Mouse (Mus musculus) lung, postnatal 0 days (tissue): ENCODE measurements around the gene Oca2. TPM values are rescaled to one million over a fixed set of nuclear protein-coding genes. Genes with fewer than 3 reads are reported as not detected.

Source experiments
- ATAC-seq: fragments of 200-750 bp; cut with Nextera tagmentation; 2 replicates; pipeline ENCODE4 v1.8.0; 2017; ENCODE audit warnings: moderate library complexity
- DNase-seq: peaks from one replicate; pipeline ENCODE4 v3.0.0-alpha.2; 2016; ENCODE audit warnings: low spot score
- H3K27ac ChIP-seq: fragments of 300-500 bp; sonication (generic); 2 replicates; pipeline ENCODE4 v1.5.1; 2014; ENCODE audit warnings: antibody characterized with exemption, mild to moderate bottlenecking, low read length, mixed read lengths
- H3K27me3 ChIP-seq: fragments of 300-500 bp; sonication (generic); replicated peaks from 2 replicates; pipeline ENCODE4 v1.6.1; 2014; ENCODE audit warnings: low read length, mixed read lengths; ENCODE audit not compliant: insufficient read depth
- H3K36me3 ChIP-seq: fragments of 300-500 bp; sonication (generic); 2 replicates; pipeline ENCODE4 v1.6.1; 2014; ENCODE audit warnings: low read length, mixed read lengths; ENCODE audit not compliant: insufficient read depth
- H3K4me1 ChIP-seq: fragments of 300-500 bp; sonication (generic); 2 replicates; pipeline ENCODE4 v1.6.1; 2014; ENCODE audit warnings: antibody characterized with exemption, low read depth, low read length, mixed read lengths; ENCODE audit not compliant: insufficient read depth
- H3K4me2 ChIP-seq: fragments of 300-500 bp; sonication (generic); replicated peaks from 2 replicates; pipeline ENCODE4 v1.6.1; 2014; ENCODE audit warnings: low read depth, mild to moderate bottlenecking, low read length, moderate library complexity, mixed read lengths
- H3K4me3 ChIP-seq: fragments of 300-500 bp; sonication (generic); 2 replicates; pipeline ENCODE4 v1.5.1; 2014; ENCODE audit warnings: low read depth, low read length
- H3K9ac ChIP-seq: fragments of 300-500 bp; sonication (generic); replicated peaks from 2 replicates; pipeline ENCODE4 v1.6.1; 2014; ENCODE audit warnings: low read depth, mild to moderate bottlenecking
- H3K9me3 ChIP-seq: fragments of 300-500 bp; sonication (generic); 2 replicates; pipeline ENCODE4 v1.6.1; 2016; ENCODE audit warnings: low read length, mixed read lengths
- CTCF ChIP-seq: IDR thresholded peaks from 2 replicates; pipeline ENCODE4 v1.5.1; 2016; ENCODE audit warnings: antibody characterized with exemption, mild to moderate bottlenecking
- EP300 ChIP-seq: IDR thresholded peaks from 2 replicates; pipeline ENCODE4 v1.6.1; 2016; ENCODE audit warnings: antibody characterized with exemption, mild to moderate bottlenecking, control low read depth
- WGBS: fragments of 180-500 bp; shearing (Covaris S2); extraction: QIAGEN DNeasy Blood & Tissue Kit; methylation state at CpG from one replicate; pipeline ENCODE4 v1.1.7; 2014; 5-methylcytosine and 5-hydroxymethylcytosine counted together
- polyA plus RNA-seq: library from polyadenylated mRNA; unstranded; fragments of >200 nt; fragmentation: Nextera tagmentation; extraction: Ambion mirVana; gene quantifications from 2 replicates; pipeline ENCODE4 v1.2.1, GENCODE M21; 2015

Gene Oca2
- polyA plus RNA-seq, 1 experiment from 2014 or later, result not detected

DNA sequence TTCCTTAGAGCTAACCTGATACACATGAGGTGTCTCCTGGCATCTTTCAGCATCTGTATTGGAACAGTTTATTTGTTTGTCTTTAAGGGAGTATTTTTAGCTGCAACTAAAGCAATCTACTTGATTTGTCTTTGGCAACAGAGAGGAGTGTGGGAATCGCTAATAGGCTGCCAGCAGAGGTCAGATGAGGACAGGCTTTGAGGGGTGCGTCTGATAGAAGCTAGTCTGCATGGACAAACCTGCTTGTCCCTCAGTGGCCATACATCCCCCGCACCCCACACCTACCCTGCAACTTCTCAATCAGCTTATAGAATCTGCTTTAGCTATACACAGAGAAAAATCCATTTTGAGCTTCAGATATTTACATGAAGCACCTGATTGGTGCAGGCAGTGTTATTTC, 109.0 kb downstream of the Oca2 start:
- ATAC-seq (no peak), DNase-seq (no peak)
- no peak overlapping the region for H3K4me2 ChIP-seq
- H3K27ac ChIP-seq, result no peak overlapping the region
- no peak overlapping the region for H3K9ac ChIP-seq
- peak; percentile 23 for TF ChIP-seq CTCF
- no peak for TF ChIP-seq EP300
- H3K4me3 ChIP-seq, result no peak overlapping the region
- WGBS, result 46% methylated on average over 3 of the region's 3 CpGs
- no peaks in the 10 kb centered on the region for H3K27me3 ChIP-seq
- no peaks in the 10 kb centered on the region for H3K36me3 ChIP-seq
- H3K9me3 ChIP-seq, result no peaks in the 10 kb centered on the region
- H3K4me1 ChIP-seq, result no peaks in the 10 kb centered on the region

DNA sequence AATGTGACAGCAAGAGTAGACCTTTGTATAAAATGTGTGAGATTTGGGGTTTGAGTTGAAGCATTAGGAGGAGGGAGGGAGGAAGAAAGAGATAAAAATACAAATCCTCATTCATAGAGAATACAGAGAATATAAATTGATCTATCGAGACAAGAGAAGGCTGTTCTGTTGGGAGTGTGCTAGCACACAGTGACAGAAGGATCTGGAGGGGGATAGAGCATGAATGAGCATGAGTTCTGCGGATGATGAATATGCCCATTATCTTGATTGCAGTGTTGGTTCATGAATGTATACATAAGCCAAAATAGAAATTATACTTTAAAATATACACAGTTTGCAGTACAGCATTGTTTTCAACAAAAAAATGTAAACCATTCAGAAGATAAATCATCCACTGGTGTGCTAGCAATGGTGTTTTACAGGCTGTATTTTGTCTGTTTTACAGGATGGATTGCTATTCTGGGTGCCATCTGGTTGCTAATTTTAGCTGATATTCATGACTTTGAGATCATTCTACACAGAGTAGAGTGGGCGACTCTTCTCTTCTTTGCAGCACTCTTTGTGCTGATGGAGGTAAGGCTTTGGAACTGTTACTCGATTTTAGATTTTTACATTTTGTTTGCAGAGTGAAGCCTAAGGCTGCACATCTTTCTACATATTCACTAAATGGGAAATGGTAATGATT, 117.2 kb downstream of the Oca2 start:
- H3K4me1 ChIP-seq, result no peaks in the 10 kb centered on the region
- no peaks in the 10 kb centered on the region for H3K27me3 ChIP-seq
- H3K4me3 ChIP-seq, result no peak overlapping the region
- H3K9me3 ChIP-seq, result no peaks in the 10 kb centered on the region
- 75% methylated on average over 4 of the region's 4 CpGs for WGBS
- no peak for DNase-seq
- H3K36me3 ChIP-seq, result no peaks in the 10 kb centered on the region
- no peak overlapping the region for H3K4me2 ChIP-seq
- no peak overlapping the region for H3K27ac ChIP-seq
- ATAC-seq, result no peak
- no peak for TF ChIP-seq CTCF
- no peak for TF ChIP-seq EP300
- no peak overlapping the region for H3K9ac ChIP-seq

DNA sequence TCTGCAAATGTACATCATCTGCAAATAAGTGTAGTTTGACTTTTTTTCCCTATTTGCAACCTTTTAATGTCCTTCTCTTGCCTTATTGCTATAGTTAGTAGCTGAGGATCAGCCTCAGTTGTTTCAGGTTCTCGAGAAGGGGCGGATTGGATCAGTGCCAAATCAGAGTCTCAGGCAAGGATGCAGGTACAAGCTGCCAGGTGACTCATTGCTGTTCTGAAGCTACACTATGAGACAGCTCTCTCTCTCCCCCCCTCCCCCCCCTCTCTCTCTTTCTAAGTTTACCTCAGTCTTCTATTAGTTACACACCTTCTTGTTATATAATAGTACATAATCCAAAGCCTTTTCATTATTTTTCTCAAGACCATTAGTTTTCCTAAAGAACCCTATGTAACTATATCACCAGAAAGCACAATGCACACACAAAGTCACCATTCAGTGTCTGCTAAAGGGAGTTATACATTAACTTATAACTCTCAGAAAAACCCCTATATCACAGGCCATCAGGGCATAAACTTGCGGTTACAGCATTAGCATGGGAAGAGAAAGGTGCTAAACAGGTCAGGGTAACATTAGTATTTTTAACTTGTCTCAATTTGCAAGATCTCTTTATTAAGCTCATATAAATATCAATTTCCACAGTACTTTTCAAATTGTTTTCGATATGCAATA, 142.3 kb downstream of the Oca2 start:
- TF ChIP-seq EP300 (no peak), CTCF (no peak)
- Histone ChIP-seq H3K4me1 (no peaks in the 10 kb centered on the region), H3K9ac (no peak overlapping the region), H3K36me3 (no peaks in the 10 kb centered on the region), H3K4me2 (no peak overlapping the region), H3K4me3 (no peak overlapping the region), H3K9me3 (no peaks in the 10 kb centered on the region), H3K27me3 (no peaks in the 10 kb centered on the region), H3K27ac (no peak overlapping the region)
- DNase-seq, result no peak
- ATAC-seq, result no peak
- WGBS, result 62% methylated on average over 4 of the region's 4 CpGs

DNA sequence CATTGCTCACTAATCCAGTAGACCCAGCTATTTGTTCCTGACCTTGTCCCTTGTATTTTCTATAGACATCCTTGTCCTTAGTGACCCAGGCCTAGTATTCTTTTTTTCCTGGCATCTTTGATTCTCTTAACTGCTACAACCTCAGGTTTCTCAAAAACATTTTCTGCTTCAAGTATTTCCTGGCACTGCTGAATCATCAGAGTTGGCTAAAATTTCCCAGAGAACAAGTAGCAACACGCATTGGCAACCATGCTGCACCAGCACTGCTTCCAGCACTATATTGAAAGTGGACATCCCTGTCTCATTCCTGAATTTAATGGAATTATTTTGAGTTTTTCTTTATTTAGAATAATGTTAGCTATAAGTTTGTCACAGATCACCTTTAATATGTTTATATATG, 143.1 kb downstream of the Oca2 start:
- 72% methylated on average over 1 of the region's 1 CpGs for WGBS
- TF ChIP-seq CTCF (no peak), EP300 (no peak)
- H3K27ac ChIP-seq, result no peak overlapping the region
- H3K4me3 ChIP-seq, result no peak overlapping the region
- no peak for DNase-seq
- ATAC-seq, result no peak
- H3K4me1 ChIP-seq, result no peaks in the 10 kb centered on the region
- no peaks in the 10 kb centered on the region for H3K36me3 ChIP-seq
- no peaks in the 10 kb centered on the region for H3K9me3 ChIP-seq
- H3K27me3 ChIP-seq, result no peaks in the 10 kb centered on the region
- H3K4me2 ChIP-seq, result no peak overlapping the region
- H3K9ac ChIP-seq, result no peak overlapping the region

DNA sequence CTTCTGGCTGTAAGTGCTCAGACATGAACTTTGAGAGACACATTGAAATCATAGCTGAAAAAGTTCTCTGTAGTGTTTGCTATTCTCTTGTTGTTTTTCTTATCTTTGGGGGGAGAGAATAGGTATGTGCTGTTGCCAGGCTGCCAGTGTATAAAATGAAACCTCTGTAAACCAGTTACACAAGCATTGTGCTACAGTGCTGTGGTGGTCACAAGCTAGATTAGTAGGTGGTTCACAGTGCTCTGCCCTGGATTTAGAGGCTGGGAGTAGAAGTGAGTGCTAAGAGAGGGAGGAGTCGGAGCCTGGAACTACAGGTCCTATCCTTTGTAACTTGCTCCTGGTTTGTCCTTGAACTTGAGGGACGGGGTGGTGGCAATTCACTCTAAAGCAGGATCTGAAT, 148.7 kb downstream of the Oca2 start:
- no peaks in the 10 kb centered on the region for H3K4me1 ChIP-seq
- no peaks in the 10 kb centered on the region for H3K27me3 ChIP-seq
- peak; percentile 59 for DNase-seq
- no peak overlapping the region for H3K4me2 ChIP-seq
- no peaks in the 10 kb centered on the region for H3K36me3 ChIP-seq
- H3K27ac ChIP-seq, result no peak overlapping the region
- 49% methylated on average over 2 of the region's 2 CpGs for WGBS
- H3K4me3 ChIP-seq, result no peak overlapping the region
- H3K9me3 ChIP-seq, result no peaks in the 10 kb centered on the region
- TF ChIP-seq EP300, result peak; percentile 52; the same call in 1 of the 2 replicates
- no peak for TF ChIP-seq CTCF
- H3K9ac ChIP-seq, result no peak overlapping the region
- ATAC-seq, result peak; percentile 95

DNA sequence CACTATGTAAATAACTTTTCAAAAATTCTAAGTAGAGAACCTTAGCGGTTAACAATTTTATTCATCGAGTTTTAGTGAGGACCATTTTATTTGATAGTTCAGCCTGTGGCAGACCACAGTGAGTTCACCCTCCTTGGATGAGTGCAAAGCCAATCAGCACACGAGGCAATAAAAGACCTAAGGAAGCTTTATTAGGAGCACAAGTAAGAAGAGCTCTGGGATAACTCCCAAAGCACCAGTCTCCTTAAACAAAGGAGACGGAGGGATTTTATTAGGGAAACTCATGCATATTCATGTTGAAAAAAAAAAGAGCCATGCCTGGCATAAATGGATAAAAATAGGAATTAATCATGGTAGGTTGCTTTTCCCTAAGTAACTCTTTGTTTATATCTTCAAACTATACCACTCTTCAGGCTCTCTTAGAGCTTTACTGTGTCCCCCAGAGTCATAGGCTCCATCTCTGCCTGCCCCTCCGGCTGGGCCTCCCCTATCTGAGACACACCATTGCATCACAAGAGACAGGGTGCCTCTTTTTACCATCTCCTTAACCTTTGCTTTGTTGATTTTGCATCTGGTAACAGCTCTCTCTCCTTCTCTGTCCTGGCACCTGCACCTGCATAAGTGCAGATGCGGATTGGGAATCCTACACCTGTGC, 178.7 kb downstream of the Oca2 start:
- no peak for ATAC-seq
- 63% methylated on average over 6 of the region's 6 CpGs for WGBS
- Histone ChIP-seq H3K4me1 (no peaks in the 10 kb centered on the region), H3K27ac (no peak overlapping the region), H3K9me3 (no peaks in the 10 kb centered on the region), H3K27me3 (no peaks in the 10 kb centered on the region), H3K36me3 (no peaks in the 10 kb centered on the region), H3K4me3 (no peak overlapping the region), H3K9ac (no peak overlapping the region), H3K4me2 (no peak overlapping the region)
- no peak for DNase-seq
- TF ChIP-seq CTCF, result no peak
- TF ChIP-seq EP300, result no peak
